Mouse (Mus musculus) cerebellum, adult 18-20 months (tissue): ENCODE data around the gene B3gnt4.

ENCODE experiments used
- DNase-seq, 2 experiments: peaks; one replicate each; pipeline ENCODE4 v3.0.0; 2021

Gene B3gnt4

GRCm38 (mm10) chr5:123528641-123529040 lies 18.4 kb downstream of the B3gnt4 start:
- peak in 1 of 2 experiments; percentile 0 for DNase-seq

GRCm38 (mm10) chr5:123530056-123530455 lies 19.8 kb downstream of the B3gnt4 start:
- DNase-seq = peak in 1 of 2 experiments; percentile 1

GRCm38 (mm10) chr5:123533801-123534200 lies 23.5 kb downstream of the B3gnt4 start:
- DNase-seq = no peak

GRCm38 (mm10) chr5:123555693-123556092 lies 45.4 kb downstream of the B3gnt4 start:
- no peak for DNase-seq

- peak; percentile 83 to 84 for DNase-seq
These were observed 46.2 kb downstream of the B3gnt4 start for GRCm38 (mm10) chr5:123556451-123556850.

GRCm38 (mm10) chr5:123559588-123559987 lies 49.3 kb downstream of the B3gnt4 start:
- DNase-seq = no peak

- no peak for DNase-seq
These were observed 50.9 kb downstream of the B3gnt4 start for GRCm38 (mm10) chr5:123561128-123561527.
